Mouse (Mus musculus) heart, postnatal 4 days (tissue): ENCODE results near the gene Ugt1a6a. TPM values are rescaled to one million over a fixed set of nuclear protein-coding genes. Genes with fewer than 3 reads are reported as not detected.

ENCODE experiments used
- DNase-seq: peaks from one replicate; pipeline ENCODE4 v3.0.0; 2021
- total RNA-seq, 2 experiments: library from RNA; stranded (reverse); gene quantifications; 2 replicates each; pipeline ENCODE4 v1.2.3; 2021

Ugt1a6a gene
- total RNA-seq, 2 experiments from 2014 or later = 0.63 to 0.81 TPM

GRCm38 (mm10) chr1:88253540-88253939 lies 118.9 kb downstream of the Ugt1a6a start:
- DNase-seq = no peak

GRCm38 (mm10) chr1:88254793-88255465 lies 120.3 kb downstream of the Ugt1a6a start:
- no peak for DNase-seq

- DNase-seq = no peak
Observed at GRCm38 (mm10) chr1:88255466-88255857, 120.9 kb downstream of the Ugt1a6a start.

- DNase-seq = no peak
Observed at GRCm38 (mm10) chr1:88255989-88256754, 121.6 kb downstream of the Ugt1a6a start.

- no peak for DNase-seq
Observed at GRCm38 (mm10) chr1:88256886-88257663, 122.5 kb downstream of the Ugt1a6a start.

- DNase-seq = no peak
Observed at GRCm38 (mm10) chr1:88257681-88258080, 123.1 kb downstream of the Ugt1a6a start.

- DNase-seq = no peak
Observed at GRCm38 (mm10) chr1:88258361-88258760, 123.8 kb downstream of the Ugt1a6a start.

- peak; percentile 64 for DNase-seq
Observed at GRCm38 (mm10) chr1:88258881-88259642, 124.5 kb downstream of the Ugt1a6a start.

- DNase-seq = no peak
Observed at GRCm38 (mm10) chr1:88259643-88260024, 125.0 kb downstream of the Ugt1a6a start.

GRCm38 (mm10) chr1:88260114-88260513 lies 125.5 kb downstream of the Ugt1a6a start:
- peak; percentile 68 for DNase-seq

GRCm38 (mm10) chr1:88260604-88261377 lies 126.2 kb downstream of the Ugt1a6a start:
- DNase-seq = no peak

- no peak for DNase-seq
Observed at GRCm38 (mm10) chr1:88261706-88262105, 127.1 kb downstream of the Ugt1a6a start.

GRCm38 (mm10) chr1:88262255-88262654 lies 127.6 kb downstream of the Ugt1a6a start:
- DNase-seq = peak; percentile 77

GRCm38 (mm10) chr1:88262961-88263360 lies 128.4 kb downstream of the Ugt1a6a start:
- no peak for DNase-seq

- no peak for DNase-seq
Observed at GRCm38 (mm10) chr1:88263778-88264177, 129.2 kb downstream of the Ugt1a6a start.

- DNase-seq = no peak
Observed at GRCm38 (mm10) chr1:88264237-88264868, 129.7 kb downstream of the Ugt1a6a start.

- DNase-seq = no peak
Observed at GRCm38 (mm10) chr1:88264869-88265240, 130.2 kb downstream of the Ugt1a6a start.

- DNase-seq = no peak
Observed at GRCm38 (mm10) chr1:88266123-88266522, 131.5 kb downstream of the Ugt1a6a start.

- no peak for DNase-seq
Observed at GRCm38 (mm10) chr1:88267489-88267888, 132.9 kb downstream of the Ugt1a6a start.

GRCm38 (mm10) chr1:88268070-88268469 lies 133.5 kb downstream of the Ugt1a6a start:
- DNase-seq = no peak
